Mouse (Mus musculus) limb, embryonic 10.5 days (tissue): Measurements from ENCODE around the gene Actc1. TPM values are rescaled to one million over a fixed set of nuclear protein-coding genes. Genes with fewer than 3 reads are reported as not detected.

ENCODE experiments used
- polyA plus RNA-seq: library from polyadenylated mRNA; unstranded; fragments of >200 nt; fragmentation: Nextera tagmentation; extraction: Ambion mirVana; gene quantifications from 2 replicates; pipeline ENCODE4 v1.2.1, GENCODE M21; 2016

Actc1 gene
- polyA plus RNA-seq, 1 experiment from 2014 or later, result 27.4 TPM

Other genes starting within 250 kb of the Actc1 start
- 0.61 and 0.85 TPM in 2 replicates for gene Scg5, start 224.4 kb downstream of the Actc1 start, polyA plus RNA-seq
- 34.8 and 40.7 TPM in 2 replicates for gene Arhgap11a, start 204.9 kb downstream of the Actc1 start, polyA plus RNA-seq
- gene Gjd2, start 39.9 kb downstream of the Actc1 start, polyA plus RNA-seq, result not detected in 2 replicates
- 47.9 and 49.1 TPM in 2 replicates for gene Aqr, start 133.5 kb upstream of the Actc1 start, polyA plus RNA-seq
- gene Zfp770, start 147.9 kb upstream of the Actc1 start, polyA plus RNA-seq, result 2.9 and 3.0 TPM in 2 replicates